In the genomic region with DNA sequence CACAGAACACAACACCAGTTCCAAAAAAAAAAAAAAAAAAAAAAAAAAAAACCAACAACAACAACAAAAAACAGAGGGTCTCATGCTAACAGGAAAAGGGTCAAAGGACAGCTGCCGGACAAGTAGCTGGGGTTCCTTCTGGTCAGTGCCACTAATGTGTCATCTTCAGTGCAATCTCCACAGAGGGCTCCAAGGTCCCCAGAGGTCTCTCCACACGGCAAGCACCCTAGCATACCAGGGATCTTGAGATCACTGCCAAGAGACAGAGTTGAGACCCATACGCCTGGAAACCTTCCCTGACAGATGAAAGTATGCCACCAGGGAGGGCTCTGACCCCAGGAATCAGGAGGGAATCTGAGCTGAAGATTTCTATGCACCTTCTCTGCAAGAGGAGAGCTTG, we compare ENCODE assay signal across 30 mouse cellular contexts.
"Had no signal": no experiment of that assay in that cellular context is flagged by ENCODE, and none has a peak within 500 bp of the region (broad histone marks: within the 10 kb centered on the region; RNA-seq: fewer than 3 reads in every experiment).

No protein-coding gene starts in this region.

- H3K9me3 ChIP-seq: limb, embryonic 10.5 days; limb, embryonic 12.5 days; limb, embryonic 13.5 days; limb, embryonic 15.5 days; liver, embryonic 12.5 days; liver, embryonic 13.5 days; liver, embryonic 15.5 days; lung, embryonic 15.5 days; midbrain, embryonic 10.5 days; midbrain, embryonic 12.5 days; midbrain, embryonic 13.5 days had no signal

- H3K4me2 ChIP-seq: limb, embryonic 12.5 days; limb, embryonic 13.5 days; limb, embryonic 15.5 days; liver, embryonic 11.5 days; liver, embryonic 12.5 days; liver, embryonic 13.5 days; liver, embryonic 15.5 days; lung, embryonic 14.5 days; lung, embryonic 15.5 days; midbrain, embryonic 12.5 days; midbrain, embryonic 13.5 days had no signal

- H3K36me3 ChIP-seq: limb, embryonic 10.5 days; limb, embryonic 12.5 days; limb, embryonic 13.5 days; limb, embryonic 15.5 days; liver, embryonic 12.5 days; liver, embryonic 13.5 days; liver, embryonic 15.5 days; lung, embryonic 15.5 days; midbrain, embryonic 10.5 days; midbrain, embryonic 12.5 days; midbrain, embryonic 13.5 days had no signal

- H3K27ac ChIP-seq: left cerebral cortex, adult 2 months; limb, embryonic 10.5 days; limb, embryonic 12.5 days; limb, embryonic 13.5 days; limb, embryonic 15.5 days; liver, embryonic 12.5 days; liver, embryonic 13.5 days; liver, embryonic 14.5 days; liver, embryonic 15.5 days; lung, embryonic 15.5 days; macrophage; midbrain, embryonic 10.5 days; midbrain, embryonic 12.5 days; midbrain, embryonic 13.5 days had no signal

- H3K4me3 ChIP-seq: left cerebral cortex, adult 2 months; limb, embryonic 10.5 days; limb, embryonic 12.5 days; limb, embryonic 13.5 days; limb, embryonic 15.5 days; liver, embryonic 12.5 days; liver, embryonic 13.5 days; liver, embryonic 15.5 days; lung, embryonic 15.5 days; megakaryocyte, embryonic 14.5 days; midbrain, embryonic 10.5 days; midbrain, embryonic 12.5 days; midbrain, embryonic 13.5 days; myocyte had no signal

- DNase-seq: left cerebral cortex, postnatal 4 days; liver; liver, embryonic 13.5 days; liver, postnatal 0 days; lung, adult 18-20 months; lung, adult 2 months; lung, embryonic 14.5 days; lung, postnatal 10 days; lung, postnatal 14 days; lung, postnatal 36 days; lung, postnatal 4 days; midbrain, embryonic 14.5 days had no signal

- H3K9ac ChIP-seq: limb, embryonic 12.5 days; limb, embryonic 13.5 days; limb, embryonic 15.5 days; liver, embryonic 12.5 days; liver, embryonic 13.5 days; liver, embryonic 14.5 days; liver, embryonic 15.5 days; liver, postnatal 0 days; lung, embryonic 14.5 days; lung, embryonic 15.5 days; midbrain, embryonic 12.5 days; midbrain, embryonic 13.5 days had no signal

- H3K27me3 ChIP-seq: limb, embryonic 12.5 days; limb, embryonic 13.5 days; limb, embryonic 15.5 days; liver, embryonic 12.5 days; liver, embryonic 13.5 days; liver, embryonic 15.5 days; lung, embryonic 15.5 days; megakaryocyte, embryonic 14.5 days; midbrain, embryonic 12.5 days; midbrain, embryonic 13.5 days had no signal

- H3K4me1 ChIP-seq: limb, embryonic 10.5 days; limb, embryonic 12.5 days; limb, embryonic 13.5 days; limb, embryonic 15.5 days; liver, embryonic 12.5 days; liver, embryonic 13.5 days; liver, embryonic 15.5 days; lung, embryonic 15.5 days; megakaryocyte, embryonic 14.5 days; midbrain, embryonic 10.5 days; midbrain, embryonic 12.5 days; midbrain, embryonic 13.5 days had no signal

- ATAC-seq: liver, embryonic 12.5 days; liver, postnatal 0 days; lung, postnatal 0 days; midbrain, embryonic 13.5 days; midbrain, embryonic 16.5 days had no signal
